Mouse (Mus musculus) MEL (cell line): Measurements from ENCODE around the gene Gabarapl1.

ENCODE experiments used
- HCFC1 ChIP-seq: IDR thresholded peaks from 2 replicates; pipeline ENCODE4 v1.6.1; 2012; ENCODE audit warnings: low read depth, mild to moderate bottlenecking, inconsistent platforms, low read length, improper control_type of control experiment, moderate library complexity
- RCOR1 ChIP-seq: IDR thresholded peaks from 2 replicates; pipeline ENCODE4 v1.6.1; 2012; ENCODE audit warnings: low read depth, mild to moderate bottlenecking, inconsistent platforms, low read length, improper control_type of control experiment

DNA sequence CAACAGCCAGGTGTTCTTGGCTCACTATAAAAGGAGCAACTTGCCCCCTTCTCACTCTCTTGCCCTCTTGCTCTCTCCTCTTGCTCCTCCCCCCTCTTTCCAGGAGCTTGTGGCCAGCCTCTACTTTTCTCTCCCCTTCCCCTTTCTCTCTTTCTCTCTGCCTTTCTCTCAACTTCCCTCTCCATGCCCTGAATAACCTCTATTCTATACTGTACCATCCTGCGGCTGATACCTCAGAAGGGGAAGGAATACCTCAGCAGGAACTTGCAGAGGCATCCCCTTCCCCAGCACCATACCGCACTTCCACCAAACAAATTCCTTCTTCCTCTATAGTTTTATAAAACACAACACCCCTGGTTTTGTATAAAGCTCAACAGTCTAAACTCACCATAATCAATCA lies 32.3 kb downstream of the Gabarapl1 start:
- TF ChIP-seq RCOR1, result no peak
- TF ChIP-seq HCFC1, result no peak
